Mouse (Mus musculus) midbrain, embryonic 16.5 days (tissue): ENCODE measurements around the gene Thumpd1. TPM values are rescaled to one million over a fixed set of nuclear protein-coding genes. Genes with fewer than 3 reads are reported as not detected.

Experiments
- ATAC-seq: fragments of 200-750 bp; cut with Nextera tagmentation; 2 replicates; pipeline ENCODE4 v1.8.0; 2017; ENCODE audit warnings: moderate TSS enrichment
- H3K27ac ChIP-seq: fragments of 300-500 bp; sonication (generic); 2 replicates; pipeline ENCODE4 v1.5.1; 2014; ENCODE audit warnings: mild to moderate bottlenecking, low read length, mixed read lengths
- H3K27me3 ChIP-seq: fragments of 300-500 bp; sonication (generic); 2 replicates; pipeline ENCODE4 v1.6.1; 2014; ENCODE audit warnings: low read depth, low read length, mixed read lengths; ENCODE audit not compliant: control insufficient read depth, insufficient read depth
- H3K36me3 ChIP-seq: fragments of 300-500 bp; sonication (generic); 2 replicates; pipeline ENCODE4 v1.6.1; 2014; ENCODE audit warnings: mild to moderate bottlenecking, low read length, moderate library complexity, mixed read lengths; ENCODE audit not compliant: control insufficient read depth, insufficient read depth
- H3K4me1 ChIP-seq: fragments of 300-500 bp; sonication (generic); 2 replicates; pipeline ENCODE4 v1.6.1; 2014; ENCODE audit warnings: mild to moderate bottlenecking, low read length, mixed read lengths; ENCODE audit not compliant: control insufficient read depth, insufficient read depth
- H3K4me2 ChIP-seq: fragments of 300-500 bp; sonication (generic); 2 replicates; pipeline ENCODE4 v1.6.1; 2014; ENCODE audit warnings: mild to moderate bottlenecking, low read length, mixed read lengths
- H3K4me3 ChIP-seq: fragments of 300-500 bp; sonication (generic); 2 replicates; pipeline ENCODE4 v1.5.1; 2014; ENCODE audit warnings: low read depth, mild to moderate bottlenecking, low read length, moderate library complexity, mixed read lengths
- H3K9ac ChIP-seq: fragments of 300-500 bp; sonication (generic); 2 replicates; pipeline ENCODE4 v1.6.1; 2014; ENCODE audit warnings: low read depth, low read length, mixed read lengths
- H3K9me3 ChIP-seq: fragments of 300-500 bp; sonication (generic); replicated peaks from 2 replicates; pipeline ENCODE4 v1.6.1; 2014; ENCODE audit warnings: mild to moderate bottlenecking, low read length, mixed read lengths; ENCODE audit not compliant: control insufficient read depth, poor library complexity, severe bottlenecking
- WGBS: fragments of 180-500 bp; shearing (Covaris S2); extraction: QIAGEN DNeasy Blood & Tissue Kit; methylation state at CpG from one replicate; pipeline ENCODE4 v1.1.7; 2014; 5-methylcytosine and 5-hydroxymethylcytosine counted together
- polyA plus RNA-seq: library from polyadenylated mRNA; unstranded; fragments of >200 nt; fragmentation: Nextera tagmentation; extraction: Ambion mirVana; gene quantifications from 2 replicates; pipeline ENCODE4 v1.2.1, GENCODE M21; 2015

Gene Thumpd1
- polyA plus RNA-seq = 85.8 and 89.6 TPM in 2 replicates

GRCm38 (mm10) chr7:119720253-119720946, at the start of gene Thumpd1:
Thumpd1 (minus strand) TSS chr7:119720798.
- Histone ChIP-seq H3K9ac (peak within 1 kb of the TSS; percentile 93), H3K4me2 (peak within 1 kb of the TSS; percentile 92), H3K9me3 (no peaks in the 10 kb centered on the region), H3K36me3 (peaks cover 21% of the 10 kb centered on the region), H3K27me3 (peaks cover 2% of the 10 kb centered on the region; the same call in 1 of the 2 replicates), H3K27ac (peak within 1 kb of the TSS; percentile 80), H3K4me3 (peak within 1 kb of the TSS; percentile 96), H3K4me1 (peaks cover 12% of the 10 kb centered on the region)
- ATAC-seq = peak; percentile 97
- under 1% methylated on average over 60 of the region's 60 CpGs for WGBS

- WGBS = 93% methylated on average over 8 of the region's 8 CpGs
- Histone ChIP-seq H3K9me3 (no peaks in the 10 kb centered on the region), H3K4me1 (no peaks in the 10 kb centered on the region), H3K27ac (no peak overlapping the region), H3K4me3 (no peak overlapping the region), H3K36me3 (no peaks in the 10 kb centered on the region), H3K27me3 (no peaks in the 10 kb centered on the region), H3K9ac (no peak overlapping the region), H3K4me2 (no peak overlapping the region)
- no peak for ATAC-seq
Observed at GRCm38 (mm10) chr7:119769895-119770294, 49.3 kb upstream of the Thumpd1 start.

DNA sequence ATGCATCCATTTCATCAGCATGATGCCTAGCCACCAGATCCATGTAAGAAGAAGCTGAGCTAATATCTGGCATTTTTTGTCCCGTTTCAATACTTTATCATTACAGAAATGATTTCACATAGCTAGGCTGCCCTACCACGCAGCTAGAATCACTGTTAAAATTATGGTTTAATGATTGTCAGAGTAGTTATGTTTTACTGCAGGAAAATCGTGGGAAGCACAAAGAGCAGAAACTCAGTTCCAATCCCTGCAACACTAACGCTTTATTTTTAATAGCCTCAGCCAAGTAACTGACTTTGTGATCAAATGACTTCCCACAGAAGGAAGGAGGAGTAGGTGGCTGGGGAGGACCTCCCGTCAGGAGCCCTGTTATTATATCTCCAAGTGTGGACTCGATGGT, 46.4 kb upstream of the Thumpd1 start:
- Histone ChIP-seq H3K27ac (no peak overlapping the region), H3K9me3 (no peaks in the 10 kb centered on the region), H3K4me2 (no peak overlapping the region), H3K36me3 (no peaks in the 10 kb centered on the region), H3K9ac (no peak overlapping the region), H3K4me3 (no peak overlapping the region), H3K27me3 (no peaks in the 10 kb centered on the region), H3K4me1 (no peaks in the 10 kb centered on the region)
- ATAC-seq = no peak
- 85% methylated on average over 6 of the region's 6 CpGs for WGBS

DNA sequence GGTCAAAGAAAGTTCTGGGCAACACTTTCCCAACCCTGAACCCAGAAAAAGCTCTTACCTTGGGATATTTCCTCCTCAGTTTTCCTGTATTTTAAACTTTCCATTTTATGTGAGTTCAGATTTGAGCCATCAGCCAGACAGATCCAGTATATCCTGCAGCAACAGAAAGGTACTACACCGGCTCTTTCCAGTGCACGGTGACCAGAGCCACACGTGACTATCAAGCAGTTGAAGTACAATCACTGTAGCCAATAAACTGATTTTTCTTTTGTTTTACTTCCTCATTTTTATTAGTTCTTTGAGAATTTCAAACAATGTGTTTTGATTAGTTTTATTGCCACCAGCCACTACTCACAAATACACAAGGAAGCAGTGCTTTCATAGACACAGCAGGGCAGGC, 43.8 kb upstream of the Thumpd1 start:
- 98% methylated on average over 3 of the region's 3 CpGs for WGBS
- no peaks in the 10 kb centered on the region for H3K36me3 ChIP-seq
- no peaks in the 10 kb centered on the region for H3K4me1 ChIP-seq

DNA sequence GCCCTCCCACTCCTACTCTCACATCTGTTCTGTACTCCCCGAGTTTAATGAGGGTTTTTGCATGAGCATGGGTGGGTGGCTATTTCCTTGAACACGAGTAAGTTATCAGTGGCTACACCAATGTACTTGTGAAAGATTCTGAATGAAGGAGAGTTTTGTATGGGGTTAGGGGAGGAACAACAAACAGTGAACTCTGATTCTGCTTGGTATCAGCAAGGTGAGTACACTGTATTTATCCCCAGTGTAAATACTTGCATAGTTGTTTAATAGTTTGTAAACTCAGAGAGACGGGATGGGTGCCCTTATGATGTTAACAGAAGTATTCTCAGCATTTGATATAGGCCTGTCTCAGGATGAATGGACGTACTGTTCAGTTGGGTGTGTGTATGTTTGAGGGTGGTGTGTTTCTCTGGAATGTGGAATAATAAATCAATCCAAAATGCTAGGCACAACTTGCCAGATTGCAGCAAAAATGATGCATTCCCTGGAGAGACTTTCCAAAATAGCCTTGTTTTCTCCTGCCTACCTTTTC, 41.6 kb upstream of the Thumpd1 start:
- WGBS = 75% methylated on average over 4 of the region's 4 CpGs
- Histone ChIP-seq H3K27me3 (no peaks in the 10 kb centered on the region), H3K36me3 (no peaks in the 10 kb centered on the region), H3K27ac (no peak overlapping the region), H3K9me3 (no peaks in the 10 kb centered on the region), H3K4me3 (no peak overlapping the region), H3K4me1 (no peaks in the 10 kb centered on the region), H3K4me2 (no peak overlapping the region), H3K9ac (no peak overlapping the region)
- ATAC-seq = no peak

More for the DNA sequence above, 43.8 kb upstream of the Thumpd1 start:
- no peak for ATAC-seq
- Histone ChIP-seq H3K27me3 (no peaks in the 10 kb centered on the region), H3K4me3 (no peak overlapping the region), H3K27ac (no peak overlapping the region), H3K9me3 (no peaks in the 10 kb centered on the region), H3K9ac (no peak overlapping the region), H3K4me2 (no peak overlapping the region)

DNA sequence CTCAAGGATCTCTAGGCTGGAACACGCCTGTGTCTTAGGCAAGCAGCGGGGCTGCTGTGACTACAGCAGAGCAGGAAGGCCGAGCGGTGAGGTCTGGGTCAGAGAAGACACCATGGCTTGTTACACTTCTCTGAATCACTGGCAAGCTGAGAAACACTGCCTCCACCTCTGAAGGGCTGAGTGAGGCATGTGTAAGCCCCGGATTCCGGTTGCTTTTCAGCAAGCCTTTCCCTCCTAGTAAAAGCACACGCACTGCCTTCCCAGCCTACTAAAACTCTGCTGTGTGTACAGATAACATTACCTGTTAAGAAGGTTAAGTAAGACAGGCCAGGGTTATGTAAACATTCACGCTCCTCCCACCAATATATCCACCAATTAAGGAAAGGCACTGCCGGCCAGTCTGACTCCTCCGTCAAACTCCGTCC, 39.9 kb upstream of the Thumpd1 start, which contains the start of gene Acsm3:
TSS of gene Acsm3 (plus strand) at position 397 of the 425 bp plus-strand sequence.
- 89% methylated on average over 11 of the region's 11 CpGs for WGBS
- Histone ChIP-seq H3K27ac (no peak within 1 kb of the TSS), H3K27me3 (no peaks in the 10 kb centered on the region), H3K4me2 (no peak within 1 kb of the TSS), H3K36me3 (no peaks in the 10 kb centered on the region), H3K9ac (no peak within 1 kb of the TSS), H3K4me3 (no peak within 1 kb of the TSS), H3K9me3 (no peaks in the 10 kb centered on the region), H3K4me1 (no peaks in the 10 kb centered on the region)
- ATAC-seq = no peak

GRCm38 (mm10) chr7:119753696-119754095, 33.1 kb upstream of the Thumpd1 start:
- H3K4me3 ChIP-seq = no peak overlapping the region
- H3K27me3 ChIP-seq = no peaks in the 10 kb centered on the region
- ATAC-seq = no peak
- no peak overlapping the region for H3K27ac ChIP-seq
- WGBS = 89% methylated on average over 1 of the region's 1 CpGs
- H3K4me1 ChIP-seq = no peaks in the 10 kb centered on the region
- H3K36me3 ChIP-seq = no peaks in the 10 kb centered on the region
- no peak overlapping the region for H3K9ac ChIP-seq
- H3K4me2 ChIP-seq = no peak overlapping the region
- no peaks in the 10 kb centered on the region for H3K9me3 ChIP-seq

DNA sequence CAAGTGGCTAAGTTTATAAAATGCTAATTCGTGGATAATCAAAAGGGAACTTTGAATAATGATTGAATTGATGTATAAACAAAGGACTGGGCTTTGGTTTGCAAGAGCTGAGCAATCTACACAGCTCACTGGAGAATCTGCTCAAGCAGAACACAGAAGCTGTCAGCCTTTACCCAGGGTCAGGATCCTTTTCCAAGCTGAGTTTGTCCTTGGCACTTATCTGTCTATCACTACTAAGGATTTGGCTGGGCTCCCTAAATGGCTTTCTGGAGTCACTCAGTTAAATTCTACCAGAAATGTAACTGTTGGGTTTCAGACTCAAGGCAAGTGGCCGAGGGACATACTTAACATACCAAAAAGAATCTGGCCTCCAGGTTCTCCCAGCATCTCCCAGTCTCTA, 29.3 kb upstream of the Thumpd1 start:
- WGBS = 69% methylated on average over 2 of the region's 2 CpGs
- H3K36me3 ChIP-seq = no peaks in the 10 kb centered on the region
- H3K4me1 ChIP-seq = no peaks in the 10 kb centered on the region
- ATAC-seq = no peak
- no peak overlapping the region for H3K27ac ChIP-seq
- no peak overlapping the region for H3K4me3 ChIP-seq
- no peaks in the 10 kb centered on the region for H3K9me3 ChIP-seq
- no peak overlapping the region for H3K9ac ChIP-seq
- no peaks in the 10 kb centered on the region for H3K27me3 ChIP-seq
- no peak overlapping the region for H3K4me2 ChIP-seq

DNA sequence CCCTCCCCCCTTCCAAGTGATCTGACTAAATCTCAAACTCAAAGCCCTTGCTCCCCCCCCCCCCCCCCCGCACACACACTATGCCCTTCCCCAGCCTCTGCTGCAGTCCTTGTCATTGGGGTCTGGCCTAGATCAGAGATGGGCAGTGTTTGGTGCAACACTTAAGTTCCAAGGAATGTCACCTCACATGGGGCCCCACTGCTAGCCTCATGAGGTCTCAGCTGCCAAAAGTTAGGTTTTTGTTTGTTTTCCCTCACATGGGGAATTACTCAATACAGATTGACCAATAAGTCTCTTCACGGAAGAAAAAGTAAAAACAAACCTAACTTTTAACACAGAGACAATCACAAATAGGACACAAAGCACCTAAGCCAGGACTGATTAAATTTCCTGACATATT, 28.2 kb upstream of the Thumpd1 start:
- no peak overlapping the region for H3K27ac ChIP-seq
- no peak for ATAC-seq
- H3K4me2 ChIP-seq = no peak overlapping the region
- H3K4me1 ChIP-seq = no peaks in the 10 kb centered on the region
- H3K9ac ChIP-seq = no peak overlapping the region
- no peaks in the 10 kb centered on the region for H3K9me3 ChIP-seq
- no peaks in the 10 kb centered on the region for H3K36me3 ChIP-seq
- H3K4me3 ChIP-seq = no peak overlapping the region
- H3K27me3 ChIP-seq = no peaks in the 10 kb centered on the region
- WGBS = 89% methylated on average over 1 of the region's 2 CpGs
